Mouse (Mus musculus): ENCODE results near the gene Sla2.
"Not testable (repeated sequence)": the region's sequence is repeated elsewhere in the genome, so short reads cannot be mapped to it uniquely, and the experiment has no call there.

The Sla2 gene

DNA sequence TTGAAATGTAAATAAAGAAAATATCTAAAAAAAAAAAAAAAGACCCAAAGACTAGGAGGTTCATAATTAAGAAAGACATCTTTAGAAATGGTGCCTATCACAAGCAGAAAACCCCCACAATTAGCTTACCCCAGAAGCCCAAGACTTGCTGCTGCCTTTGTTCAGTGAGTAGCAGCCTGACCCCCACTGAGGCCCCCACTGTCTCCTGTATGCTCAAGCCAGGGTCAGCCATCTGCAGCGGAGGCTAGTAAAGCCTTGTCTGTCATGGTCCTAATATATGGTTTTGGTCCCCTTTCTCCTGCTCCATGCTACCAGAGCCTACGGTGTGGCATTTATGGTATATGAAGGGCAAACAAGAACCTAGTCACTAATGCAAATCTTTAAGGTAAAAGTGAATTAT is 14.4 kb upstream of the Sla2 start:
- DNase-seq (ENCODE audit: low spot score) = no peak

- no peak for DNase-seq (ENCODE audit: low spot score)
Measured at GRCm38 (mm10) chr2:156899184-156899583, 12.2 kb upstream of the Sla2 start.

- DNase-seq (ENCODE audit: low spot score) = no peak
Measured at GRCm38 (mm10) chr2:156898374-156898773, 11.4 kb upstream of the Sla2 start.

DNA sequence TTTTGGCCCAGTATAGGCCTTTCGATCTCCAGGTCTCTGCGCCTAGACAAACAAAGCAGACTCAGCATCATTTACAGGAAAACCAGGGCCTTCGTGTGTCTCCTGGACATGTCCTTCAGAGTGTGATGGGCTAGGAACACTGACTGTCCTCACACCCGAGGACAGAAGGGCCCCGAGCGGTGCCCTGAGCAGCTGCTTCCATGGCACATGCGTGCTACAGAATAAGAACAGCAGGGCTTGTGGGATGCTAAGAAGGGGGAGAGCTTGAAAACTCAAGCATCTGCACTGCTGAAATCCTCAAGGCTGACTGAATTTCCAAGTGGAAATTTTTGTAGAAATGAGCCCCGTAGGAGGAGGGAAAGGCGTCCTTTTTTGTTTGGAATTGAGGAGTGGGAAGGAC is 10.0 kb upstream of the Sla2 start:
- no peak for DNase-seq (ENCODE audit: low spot score)

- no peak for DNase-seq (ENCODE audit: low spot score)
Measured at GRCm38 (mm10) chr2:156896384-156896914, 9.5 kb upstream of the Sla2 start.

- no peak for DNase-seq (ENCODE audit: low spot score)
Measured at GRCm38 (mm10) chr2:156894496-156895265, 7.7 kb upstream of the Sla2 start.

DNA sequence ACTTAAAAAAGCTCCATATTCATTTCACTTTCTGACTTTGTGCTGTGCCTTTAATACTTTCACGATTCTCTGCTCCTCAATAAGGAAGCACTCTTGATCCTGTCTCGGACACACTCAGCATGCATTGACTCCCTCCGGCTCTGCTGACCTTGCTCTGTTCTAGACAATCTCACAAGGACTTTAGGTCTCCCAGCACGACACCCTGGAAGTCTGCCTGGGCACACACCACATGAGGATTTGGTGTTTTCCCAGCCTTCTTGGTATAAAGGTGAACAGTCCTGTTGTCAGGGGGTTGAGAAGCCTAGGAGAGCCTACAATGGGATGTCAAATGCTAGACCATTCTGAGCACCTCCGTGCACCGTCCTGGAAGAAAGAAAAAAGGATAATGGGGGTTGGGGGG is 5.8 kb upstream of the Sla2 start:
- no peak for DNase-seq (ENCODE audit: low spot score)

DNA sequence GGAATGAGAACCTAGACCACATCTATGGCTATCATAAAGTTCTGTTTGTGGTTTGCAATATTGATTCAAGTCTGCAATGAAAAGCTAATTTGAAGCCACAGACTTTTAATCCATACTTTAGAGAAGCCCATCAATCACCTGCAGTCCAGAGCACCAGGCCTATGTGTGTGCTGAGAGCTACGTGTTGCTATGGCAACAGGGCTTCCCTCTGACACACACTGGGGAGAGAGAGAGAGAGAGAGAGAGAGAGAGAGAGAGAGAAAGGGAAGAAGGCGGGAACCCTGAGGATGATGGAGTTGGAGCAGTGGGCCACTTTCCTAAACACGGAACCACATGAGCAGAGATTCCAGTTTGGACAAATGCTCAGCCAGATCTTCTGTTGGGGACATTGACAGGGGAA is 5.2 kb upstream of the Sla2 start:
- DNase-seq (ENCODE audit: low spot score) = no peak

DNA sequence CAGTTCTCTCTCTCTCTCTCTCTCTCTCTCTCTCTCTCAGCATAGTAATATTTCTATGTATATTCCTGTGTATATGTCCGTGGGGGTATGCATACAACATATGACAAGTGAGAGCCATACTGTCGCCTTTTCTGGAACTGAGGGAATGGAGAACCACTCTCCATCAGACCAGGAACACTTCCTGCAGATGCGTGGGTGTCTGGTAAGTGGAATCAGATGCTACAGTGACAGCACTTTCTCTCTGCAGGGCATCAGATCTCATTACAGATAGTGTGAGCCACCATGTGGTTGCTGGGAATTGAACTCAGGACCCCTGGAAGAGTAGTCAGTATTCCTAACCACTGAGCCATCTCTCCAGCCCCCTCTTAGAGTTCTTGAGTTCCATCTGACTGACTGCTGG is 1.5 kb upstream of the Sla2 start:
- no peak for DNase-seq (ENCODE audit: low spot score)

GRCm38 (mm10) chr2:156886084-156886631 is 834 bp downstream of the Sla2 start:
- DNase-seq (ENCODE audit: low spot score) = no peak

DNA sequence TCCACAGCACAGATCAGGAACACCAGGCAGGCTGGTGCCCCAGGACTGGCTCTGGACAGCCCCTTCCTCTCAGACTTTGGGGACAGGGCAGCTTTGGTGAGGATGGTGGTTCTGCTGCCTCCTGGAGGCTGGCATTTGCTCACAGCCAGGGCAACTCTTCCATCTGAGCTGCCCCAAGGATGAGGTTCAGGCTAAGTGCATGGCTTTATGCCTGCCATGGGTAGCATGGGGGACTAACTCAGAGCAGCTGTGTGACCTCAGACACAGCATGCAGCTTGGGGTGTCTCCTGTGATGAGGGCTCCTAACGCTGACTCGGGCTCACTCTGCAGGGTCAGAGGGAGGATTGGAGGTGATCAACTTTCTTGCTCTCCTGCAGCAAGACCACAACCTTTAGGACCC is 1.3 kb downstream of the Sla2 start:
- DNase-seq (ENCODE audit: low spot score) = not testable (repeated sequence)

DNA sequence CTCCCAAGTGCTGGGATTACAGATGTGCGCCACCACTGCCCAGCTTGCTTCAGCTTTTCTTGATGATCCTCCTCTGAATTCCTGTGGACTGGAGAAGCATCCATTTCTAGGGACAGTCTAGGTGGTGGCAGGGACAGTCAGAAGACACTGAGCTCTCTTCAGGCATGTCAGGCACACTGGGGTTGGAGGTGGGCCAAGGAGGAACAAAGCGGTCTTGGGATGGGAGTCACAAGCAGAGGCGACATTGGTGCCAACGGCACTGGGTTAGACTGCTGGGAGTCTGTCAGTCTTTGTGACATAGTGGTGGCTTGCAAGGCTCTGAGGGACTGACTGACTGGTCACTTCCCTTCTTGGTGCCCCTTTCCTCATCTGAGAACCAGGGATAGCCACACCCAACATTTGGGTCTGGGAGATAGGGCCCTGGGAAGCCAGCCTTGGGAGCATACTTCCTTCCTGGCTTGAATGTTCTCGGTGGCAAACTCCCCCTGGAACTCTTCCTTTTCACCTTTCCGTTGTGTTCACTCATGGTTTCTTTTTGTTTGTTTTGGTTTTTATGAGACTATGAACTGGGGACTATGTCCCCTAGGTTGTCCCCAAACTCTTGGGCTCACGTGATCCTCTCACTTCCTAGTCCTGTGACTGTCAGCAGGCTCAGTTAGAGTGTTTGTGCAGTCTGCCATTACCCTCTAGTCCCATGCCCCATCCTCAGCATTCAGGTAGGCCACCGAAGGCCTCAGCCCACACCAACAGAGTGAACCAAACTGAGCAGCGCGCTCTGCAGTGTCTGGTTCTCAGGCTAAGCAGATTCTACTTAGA is 2.4 kb downstream of the Sla2 start:
- DNase-seq (ENCODE audit: low spot score) = no peak

DNA sequence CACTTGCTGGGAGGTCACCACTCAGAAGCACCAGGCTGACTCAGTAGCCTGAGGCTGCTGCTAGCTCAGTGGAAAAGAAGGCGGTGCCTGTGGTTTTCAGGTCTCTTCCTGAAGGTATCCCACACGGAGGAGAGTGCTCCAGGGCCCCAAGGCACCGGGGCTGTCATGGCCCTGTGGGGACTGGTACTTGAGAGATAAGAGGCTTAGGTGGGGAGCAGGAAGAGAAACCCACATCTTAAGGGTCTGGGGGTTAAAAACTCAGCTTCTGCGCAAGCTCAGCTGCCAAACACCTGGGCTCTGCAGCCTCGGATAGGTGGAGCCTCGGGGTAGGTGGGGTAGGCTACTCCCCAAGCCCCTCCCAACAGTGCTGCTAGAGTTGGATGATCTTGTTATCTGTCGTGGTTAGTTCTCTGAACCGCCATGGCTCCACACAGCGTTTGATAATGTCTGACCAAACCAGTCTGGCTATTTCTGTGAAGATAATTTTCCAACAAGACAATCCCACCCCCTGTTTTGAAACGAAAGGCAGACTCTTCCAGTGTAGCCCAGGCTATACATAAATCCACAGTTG is 4.5 kb downstream of the Sla2 start:
- no peak for DNase-seq (ENCODE audit: low spot score)

DNA sequence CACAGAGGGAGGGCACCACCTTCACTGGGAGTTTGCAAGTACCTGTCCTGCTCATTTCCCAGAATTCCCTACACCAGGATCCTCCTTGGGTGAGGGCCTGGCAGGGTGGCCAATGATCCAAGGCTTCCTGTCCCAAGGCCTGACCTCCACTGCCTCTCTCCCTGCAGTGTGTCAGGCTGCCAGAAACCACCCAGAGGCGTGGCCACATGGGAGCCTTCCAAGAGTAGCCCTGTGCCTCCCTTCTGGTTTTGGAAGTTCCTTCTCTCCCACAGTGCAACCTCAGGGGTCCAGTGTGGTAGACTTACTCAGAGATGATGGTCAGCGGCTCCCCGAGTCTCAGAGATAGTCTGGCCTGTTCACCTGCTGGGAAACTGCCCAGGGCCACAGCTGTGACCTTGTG is 7.5 kb downstream of the Sla2 start:
- DNase-seq (ENCODE audit: low spot score) = no peak

- no peak for DNase-seq (ENCODE audit: low spot score)
Measured at GRCm38 (mm10) chr2:156877726-156878125, 9.3 kb downstream of the Sla2 start.

GRCm38 (mm10) chr2:156874760-156875510 is 12.1 kb downstream of the Sla2 start:
- DNase-seq (ENCODE audit: low spot score) = no peak

DNA sequence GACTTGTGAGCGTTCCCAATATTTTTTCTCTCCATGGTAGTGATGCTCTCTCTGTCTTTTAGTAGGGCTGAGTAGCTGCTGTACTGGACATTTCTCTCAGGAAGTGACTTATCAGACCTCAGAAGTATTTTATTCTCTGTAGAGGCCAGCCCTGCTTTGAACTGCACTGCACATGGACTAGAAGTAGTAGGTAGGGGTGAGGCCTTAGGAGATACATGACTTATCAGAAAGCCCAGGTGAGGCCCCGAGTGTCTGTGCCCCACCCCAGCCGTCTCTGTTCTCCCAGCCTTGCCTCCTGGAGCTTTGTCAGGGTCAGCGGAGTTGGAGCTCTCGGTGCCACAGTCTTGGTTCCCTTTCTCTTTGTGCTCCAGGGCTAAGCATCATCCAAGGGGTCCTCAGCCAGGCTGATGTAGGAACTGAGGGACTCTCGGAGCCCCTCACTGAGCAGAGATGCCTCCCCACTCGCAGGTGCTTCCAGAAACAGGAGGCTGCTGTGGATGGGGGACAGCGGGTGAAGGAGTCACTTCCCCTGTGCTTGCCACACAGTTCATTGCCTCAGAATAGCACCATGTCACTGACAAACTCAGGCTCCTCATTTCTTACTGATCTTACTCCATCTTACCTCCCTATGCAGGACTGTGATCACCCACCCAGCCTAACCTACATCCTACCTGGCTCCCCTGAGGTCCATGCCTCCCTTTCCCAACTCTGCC is 12.8 kb downstream of the Sla2 start:
- DNase-seq (ENCODE audit: low spot score) = no peak

DNA sequence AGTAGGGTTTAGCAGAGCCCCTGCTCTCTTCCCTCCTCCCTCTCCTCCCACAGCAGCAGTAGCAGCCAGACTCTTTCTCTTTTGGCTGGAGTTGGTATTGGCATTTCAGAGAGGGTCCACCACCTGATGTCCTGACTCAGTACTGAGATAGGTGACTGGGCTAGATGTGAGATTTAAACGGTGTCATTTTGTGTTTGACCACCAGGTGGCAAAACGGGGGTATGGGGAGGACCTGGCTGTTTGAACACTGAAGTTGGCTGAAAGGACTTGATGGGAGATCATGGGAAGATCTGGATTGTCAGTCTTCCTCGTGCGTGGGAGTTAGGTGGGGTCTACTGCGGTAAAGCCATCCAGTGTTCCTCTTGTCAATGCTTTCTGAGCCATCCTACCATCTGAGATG is 13.4 kb downstream of the Sla2 start:
- no peak for DNase-seq (ENCODE audit: low spot score)

DNA sequence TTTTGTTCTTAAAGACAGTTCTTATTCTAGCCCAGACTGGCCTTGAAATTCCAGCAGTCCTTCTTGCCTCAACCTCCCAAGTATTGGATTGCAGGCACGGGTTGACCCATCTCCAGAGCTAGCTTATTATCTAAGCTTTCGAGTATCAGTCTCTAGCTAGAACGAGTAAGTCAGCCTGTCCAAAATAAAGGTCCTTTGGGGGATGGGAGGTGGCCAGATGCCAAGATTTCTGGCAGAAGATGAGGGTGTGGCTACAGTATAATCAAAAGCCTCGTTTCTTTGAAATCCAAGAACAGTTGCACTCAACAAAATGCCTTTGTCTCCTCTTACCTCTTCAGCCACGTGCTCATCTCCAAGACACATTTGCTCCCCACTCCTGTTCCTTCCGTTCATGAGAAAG is 16.5 kb downstream of the Sla2 start:
- no peak for DNase-seq (ENCODE audit: low spot score)

DNA sequence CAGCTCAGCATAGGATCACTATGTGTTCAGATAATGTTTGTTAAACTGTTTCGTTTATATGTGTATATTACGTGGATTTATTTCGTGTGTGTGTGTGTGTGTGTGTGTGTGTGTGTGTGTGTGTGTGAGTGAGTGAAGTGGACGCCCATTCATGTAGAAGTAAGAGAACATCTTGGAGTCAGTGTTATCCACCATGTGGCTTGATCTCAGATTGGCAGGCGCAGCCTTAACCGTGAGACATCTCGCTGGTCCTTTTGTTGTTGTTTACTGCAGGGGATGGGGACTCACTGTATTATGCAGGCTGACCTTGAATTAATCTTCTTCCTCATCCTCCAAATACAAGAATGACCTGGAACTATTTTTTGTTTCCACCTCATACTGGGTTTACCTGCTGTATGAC is 17.4 kb downstream of the Sla2 start:
- DNase-seq (ENCODE audit: low spot score) = no peak

DNA sequence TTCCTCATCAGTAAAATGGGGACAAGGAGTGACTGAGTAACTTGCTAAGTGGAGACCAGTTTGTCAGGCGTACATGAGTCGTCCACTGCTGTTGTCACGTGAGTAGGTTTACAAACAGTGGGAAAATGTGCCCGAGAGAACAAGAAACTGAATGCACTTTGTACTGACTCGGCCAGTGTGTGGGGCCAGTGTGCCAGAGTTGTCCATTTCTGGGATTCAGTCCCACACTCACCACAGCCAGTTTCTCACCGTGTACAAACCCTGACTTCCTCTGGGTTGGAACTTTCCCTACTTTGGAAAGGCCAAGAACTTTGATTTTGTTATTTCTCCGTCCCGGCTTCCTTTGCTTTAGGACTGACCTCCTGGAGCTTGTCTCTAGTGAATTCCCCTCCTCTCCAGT is 18.0 kb downstream of the Sla2 start:
- no peak for DNase-seq (ENCODE audit: low spot score)

Measured in layer of hippocampus, adult 9-10 months (tissue).